Mouse (Mus musculus): ENCODE results near the gene Carf. TPM values are rescaled to one million over a fixed set of nuclear protein-coding genes. Genes with fewer than 3 reads are reported as not detected.

Gene Carf
- polyA plus RNA-seq, 1 experiment = 8.3 TPM

DNA sequence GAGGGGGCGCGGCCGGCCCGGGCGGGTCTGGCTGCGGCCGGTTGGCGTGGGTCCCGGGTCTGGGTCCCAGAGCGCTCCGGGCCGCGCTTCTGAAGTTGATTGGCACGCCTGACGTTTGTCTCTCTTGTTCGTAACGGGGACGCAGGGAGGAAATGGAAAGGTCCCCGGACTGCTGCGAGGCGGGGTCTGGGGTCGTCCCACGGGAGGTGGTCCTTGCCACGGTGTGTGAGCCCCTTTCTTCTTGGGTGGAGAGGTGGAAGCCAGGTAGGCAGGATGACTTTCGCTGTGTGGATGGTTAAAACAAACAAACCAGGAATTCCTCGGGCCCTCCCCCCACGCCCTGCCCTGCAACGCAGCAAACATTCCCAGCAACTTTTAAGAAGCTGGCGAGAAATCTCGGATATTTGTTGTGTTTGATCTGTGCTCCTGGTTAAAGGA lies 82.8 kb downstream of the Carf start:
- TF ChIP-seq POLR2A (IDR thresholded peaks at IDR 0.05; ENCODE audit: borderline replicate concordance, extremely low read depth, insufficient read depth, insufficient read length, poor library complexity, severe bottlenecking) = no peak
- TF ChIP-seq CTCF (IDR thresholded peaks at IDR 0.05; ENCODE audit: borderline replicate concordance, extremely low read depth, insufficient read depth, insufficient read length) = no peak

DNA sequence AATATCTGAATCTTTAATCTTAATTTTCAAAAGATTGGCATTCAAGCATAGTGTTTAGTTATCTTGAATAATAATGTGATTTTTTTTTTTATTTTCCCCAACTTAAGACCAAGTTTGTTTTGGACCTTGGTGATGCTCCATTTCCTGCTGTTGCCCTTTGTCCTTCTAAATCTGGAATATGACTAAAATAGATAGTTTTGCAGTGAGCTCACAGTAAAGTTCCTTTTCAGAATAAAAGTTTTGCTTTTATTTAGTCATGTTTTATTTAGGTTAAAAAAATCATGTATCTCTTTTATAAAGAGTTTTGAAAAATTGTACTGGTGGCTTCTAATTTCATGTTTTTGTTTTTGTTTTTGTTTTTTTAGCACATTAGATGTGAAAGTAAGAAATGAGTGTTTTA lies 90.4 kb downstream of the Carf start:
- TF ChIP-seq CTCF (IDR thresholded peaks at IDR 0.05; ENCODE audit: borderline replicate concordance, extremely low read depth, insufficient read depth, insufficient read length) = no peak

More for the DNA sequence above, 82.8 kb downstream of the Carf start:
- no peak for DNase-seq (ENCODE audit: low read depth)

DNA sequence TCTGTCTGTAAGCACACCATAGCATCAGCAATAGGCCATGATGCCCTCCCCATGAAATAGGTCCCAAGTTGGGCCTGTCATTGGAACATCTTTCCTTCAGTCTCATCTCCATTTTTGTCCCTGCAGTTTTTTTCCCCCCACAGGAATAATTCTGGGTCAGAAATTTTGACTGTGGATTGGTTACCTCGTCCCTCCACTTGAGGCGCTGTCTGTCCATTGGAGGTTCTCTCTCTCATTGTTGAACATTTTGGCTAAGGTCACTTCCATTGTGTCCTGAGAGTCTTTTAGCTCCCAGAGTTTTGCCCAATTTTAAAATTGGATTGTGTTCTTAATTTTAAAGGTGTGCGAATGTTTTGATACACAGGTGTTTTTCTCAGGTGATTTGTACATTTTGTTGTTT lies 98.8 kb downstream of the Carf start:
- TF ChIP-seq POLR2A (IDR thresholded peaks at IDR 0.05; ENCODE audit: borderline replicate concordance, extremely low read depth, insufficient read depth, insufficient read length, poor library complexity, severe bottlenecking) = no peak
- TF ChIP-seq CTCF (IDR thresholded peaks at IDR 0.05; ENCODE audit: borderline replicate concordance, extremely low read depth, insufficient read depth, insufficient read length) = peak; percentile 38; the same call in 1 of the 2 replicates
- no peak for DNase-seq (ENCODE audit: low read depth)

More for the DNA sequence above, 90.4 kb downstream of the Carf start:
- DNase-seq (ENCODE audit: low read depth) = no peak

DNA sequence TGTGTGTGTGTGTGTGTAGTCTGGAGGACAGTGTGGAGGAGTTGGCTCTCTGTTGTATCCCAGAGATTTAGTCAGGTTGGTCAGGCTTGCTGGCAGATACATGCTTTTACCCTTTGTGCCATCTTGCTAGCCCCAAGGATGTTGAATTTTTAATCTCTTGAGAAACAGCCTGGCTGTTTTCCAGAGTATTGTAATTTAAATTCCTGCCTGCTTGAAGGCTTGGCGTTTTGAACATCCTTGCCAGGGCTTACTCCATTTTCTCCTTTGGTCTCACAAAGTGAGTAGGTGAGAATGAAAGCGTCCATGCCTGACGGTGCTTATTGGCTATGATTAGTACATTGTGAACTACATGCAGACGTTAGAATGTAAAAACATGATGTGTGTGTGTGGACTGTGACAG lies 101.0 kb downstream of the Carf start:
- TF ChIP-seq POLR2A (IDR thresholded peaks at IDR 0.05; ENCODE audit: borderline replicate concordance, extremely low read depth, insufficient read depth, insufficient read length, poor library complexity, severe bottlenecking) (no peak), CTCF (IDR thresholded peaks at IDR 0.05; ENCODE audit: borderline replicate concordance, extremely low read depth, insufficient read depth, insufficient read length) (no peak)

More for the DNA sequence above, 101.0 kb downstream of the Carf start:
- peak; percentile 28 for DNase-seq (ENCODE audit: low read depth)

Other genes with a start within 250 kb of the Carf start
- gene Fam117b, start 185.2 kb upstream of the Carf start, polyA plus RNA-seq (2012; rRNA removed) = 42.6 and 71.0 TPM in 2 replicates
- gene Ica1l, start 55.1 kb upstream of the Carf start, polyA plus RNA-seq (2012; rRNA removed) = 19.7 and 27.7 TPM in 2 replicates
- 18.5 and 19.0 TPM in 2 replicates for gene Wdr12, start 398 bp downstream of the Carf start, polyA plus RNA-seq (2012; rRNA removed)
- gene Nbeal1, start 82.4 kb downstream of the Carf start, polyA plus RNA-seq (2012; rRNA removed) = 7.5 and 8.5 TPM in 2 replicates
- gene Cyp20a1, start 245.1 kb downstream of the Carf start, polyA plus RNA-seq (2012; rRNA removed) = 11.0 and 13.5 TPM in 2 replicates

All from brain, embryonic 14.5 days (tissue).